ENCODE assay signal across 8 mouse cellular contexts in genomic region chr1:84581812-84582211, GRCm38 (mm10).
DNase-seq lines count a peak whose midpoint lies in the region; ATAC-seq lines count a peak whose summit lies in the region.

No protein-coding gene starts in this region.

- no peak for ATAC-seq in CD4-positive, CD25-positive, alpha-beta regulatory T cell, adult 4 months

- peak; percentile 1 for DNase-seq in CD4-positive, CD25-positive, alpha-beta regulatory T cell, adult 2 months (ENCODE audit: low read depth, low spot score)
- DNase-seq in cerebellum, adult 18-20 months, result peak; percentile 62 to 67
- peak; percentile 38 for DNase-seq in forelimb bud, embryonic 11.5 days (ENCODE audit: low read depth, low spot score)
- DNase-seq in heart, postnatal 36 days, result peak; percentile 65 to 73
- peak; percentile 49 to 78 for DNase-seq in layer of hippocampus, postnatal 25 days (ENCODE audit: extremely low spot score in 1 of 2, low spot score in 1 of 2)
- DNase-seq in mesoderm, embryonic 11.5 days (ENCODE audit: low read depth, low spot score), result peak; percentile 53
- DNase-seq in urinary bladder, postnatal 14 days (ENCODE audit: low spot score), result peak; percentile 68

- intact Hi-C loops in heart, postnatal 36 days (cut with DNase I), result loop anchor here (1.0 to 10.0 kb wide), 4 partner anchors 149 to 835 kb away; no protein-coding TSS in a partner anchor

Comparison
In these comparisons a context has a peak if more than half of its experiments do, and no peak if none do; other contexts are left out.
1. DNase-seq: peak in every context shown above with its lines; median percentile 69 in heart, postnatal 36 days; 68 in urinary bladder, postnatal 14 days; 64 in cerebellum, adult 18-20 months; 64 in layer of hippocampus, postnatal 25 days; 53 in mesoderm, embryonic 11.5 days; 38 in forelimb bud, embryonic 11.5 days; 1 in CD4-positive, CD25-positive, alpha-beta regulatory T cell, adult 2 months.